Mouse (Mus musculus): ENCODE measurements at regions not wholly inside any gene's neighbourhood (a gene's known extent, or its start where the extent isn't known, plus 50 kb on each side); places are given as distances from the start of the nearest gene placed in this dataset.

GRCm38 (mm10) chr1:13860469-13860868, 2232.7 kb downstream of the 4930444P10Rik start:
- no peak for TF ChIP-seq CTCF (IDR thresholded peaks at IDR 0.05; ENCODE audit: low read depth)
- no peak for TF ChIP-seq EP300 (IDR thresholded peaks at IDR 0.05; ENCODE audit: low read depth)
